Mouse (Mus musculus): ENCODE measurements at regions not wholly inside any gene's neighbourhood (a gene's known extent, or its start where the extent isn't known, plus 50 kb on each side); places are given as distances from the start of the nearest gene placed in this dataset.

GRCm38 (mm10) chr12:85527011-85527410 is 53.3 kb downstream of the Fos start:
- DNase-seq (ENCODE audit: low read depth) = no peak

GRCm38 (mm10) chr12:85531638-85532037 is 57.9 kb downstream of the Fos start:
- DNase-seq (ENCODE audit: low read depth) = peak; percentile 38

GRCm38 (mm10) chr12:85532221-85532612 is 58.5 kb downstream of the Fos start:
- no peak for DNase-seq (ENCODE audit: low read depth)

GRCm38 (mm10) chr12:85532613-85533460 is 59.1 kb downstream of the Fos start:
- DNase-seq (ENCODE audit: low read depth) = no peak

DNA sequence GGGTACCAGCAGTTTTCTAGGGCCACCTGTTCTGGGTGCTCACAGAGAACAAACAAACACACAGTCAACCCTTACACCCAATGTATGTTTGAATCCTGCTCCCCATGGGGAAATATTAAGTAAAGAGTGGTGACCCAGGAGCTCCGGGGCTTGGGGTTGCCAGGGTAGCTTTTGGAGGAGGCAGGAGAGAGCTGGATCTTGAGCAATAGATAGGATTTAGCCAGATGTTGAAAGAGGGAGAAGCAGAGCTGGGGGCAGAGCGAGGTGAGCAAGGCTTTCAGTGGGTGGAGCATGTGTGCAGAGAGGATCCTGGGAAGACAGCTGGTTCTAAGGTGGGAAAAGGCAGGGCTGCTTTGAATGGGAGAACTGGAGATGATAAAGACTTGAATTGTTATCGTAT is 59.9 kb downstream of the Fos start:
- DNase-seq (ENCODE audit: low read depth) = no peak

DNA sequence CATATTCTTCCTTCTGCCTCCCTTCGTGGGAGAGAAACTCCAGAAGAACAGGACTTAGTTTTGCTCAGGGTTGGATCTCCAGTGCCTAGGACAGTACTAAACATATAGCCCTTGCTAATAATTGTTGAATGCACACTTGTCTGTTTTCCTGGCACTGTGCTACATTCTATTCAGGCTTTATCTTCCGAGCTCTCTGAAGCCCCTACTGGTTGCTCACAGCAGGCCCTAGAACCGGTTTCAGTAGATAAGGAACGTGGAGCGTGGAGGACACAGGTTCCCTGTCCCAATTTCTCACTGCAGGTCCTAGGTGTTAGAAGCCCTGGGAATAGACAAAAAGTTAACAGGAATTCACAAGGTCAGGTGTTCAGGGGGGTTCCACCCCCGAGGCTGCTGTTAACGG is 59.4 kb upstream of the Jdp2 start:
- no peak for DNase-seq (ENCODE audit: low read depth)

- DNase-seq (ENCODE audit: low read depth) = no peak
Measured at GRCm38 (mm10) chr12:85541153-85541552, 57.7 kb upstream of the Jdp2 start.

GRCm38 (mm10) chr12:85542881-85543280 is 55.9 kb upstream of the Jdp2 start:
- no peak for DNase-seq (ENCODE audit: low read depth)

DNA sequence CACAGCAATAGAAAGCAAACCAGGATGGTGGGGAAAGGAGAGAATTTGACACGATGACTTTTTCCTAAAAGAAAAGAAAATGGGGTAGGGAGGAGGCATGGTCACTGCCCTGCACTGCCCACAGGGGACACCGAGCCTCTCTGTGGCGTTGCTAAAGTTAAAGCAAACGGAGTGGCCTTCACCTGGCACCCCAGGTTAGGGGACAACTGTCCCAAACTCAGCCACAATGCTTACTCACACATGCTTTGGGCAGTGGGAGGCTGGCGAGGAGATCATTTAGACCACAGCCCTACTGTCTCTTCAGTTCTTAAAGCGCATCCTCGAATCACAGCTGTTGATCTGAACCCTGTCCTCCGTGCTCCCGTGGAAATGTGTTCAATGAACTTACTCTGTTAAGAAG is 55.3 kb upstream of the Jdp2 start:
- no peak for DNase-seq (ENCODE audit: low read depth)

GRCm38 (mm10) chr12:85544801-85545200 is 54.0 kb upstream of the Jdp2 start:
- DNase-seq (ENCODE audit: low read depth) = no peak

- peak; percentile 62 for DNase-seq (ENCODE audit: low read depth)
Measured at GRCm38 (mm10) chr12:85545718-85546117, 53.1 kb upstream of the Jdp2 start.

DNA sequence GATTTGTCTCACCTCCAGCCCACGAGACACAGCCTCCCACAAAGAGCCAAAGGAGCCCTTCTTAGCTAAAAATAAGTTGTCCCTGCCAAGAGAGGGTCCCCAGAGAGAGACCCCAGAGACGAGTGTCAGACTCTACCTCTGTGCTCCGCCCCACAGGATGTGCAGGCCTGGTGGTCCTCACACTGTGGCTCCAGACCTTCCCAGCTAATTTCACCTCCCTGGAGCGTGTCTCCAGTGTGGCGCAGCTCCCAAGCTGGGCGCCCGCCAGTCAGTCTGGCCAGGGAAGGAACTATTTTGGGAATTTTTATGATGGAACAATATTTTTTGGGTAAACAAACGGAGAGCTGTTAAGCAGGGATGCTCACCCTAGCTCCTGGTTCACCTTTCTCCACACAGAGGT is 50.8 kb upstream of the Jdp2 start:
- DNase-seq (ENCODE audit: low read depth) = no peak

Measured in induced T-regulatory cell, adult 2 months (primary cell).